Mouse (Mus musculus) heart, postnatal 0 days (tissue): ENCODE data around the gene Ndufv1. TPM values are rescaled to one million over a fixed set of nuclear protein-coding genes. Genes with fewer than 3 reads are reported as not detected.

Experiments used
- ATAC-seq: fragments of 200-750 bp; cut with Nextera tagmentation; 2 replicates; pipeline ENCODE4 v1.8.0; 2017; ENCODE audit warnings: low read depth, moderate number of reproducible peaks, moderate library complexity; ENCODE audit not compliant: insufficient read depth
- DNase-seq: peaks from one replicate; pipeline ENCODE4 v3.0.0-alpha.2; 2016; ENCODE audit warnings: low spot score
- H3K27ac ChIP-seq: fragments of 300-500 bp; sonication (generic); 2 replicates; pipeline ENCODE4 v1.5.1; 2014; ENCODE audit warnings: low read depth, mild to moderate bottlenecking
- H3K27me3 ChIP-seq: fragments of 300-500 bp; sonication (generic); 2 replicates; pipeline ENCODE4 v1.6.1; 2014; ENCODE audit warnings: low read length, mixed read lengths; ENCODE audit not compliant: control insufficient read depth, insufficient read depth
- H3K36me3 ChIP-seq: fragments of 300-500 bp; sonication (generic); replicated peaks from 2 replicates; pipeline ENCODE4 v1.6.1; 2014; ENCODE audit warnings: low read length, mixed read lengths; ENCODE audit not compliant: control insufficient read depth, insufficient read depth
- H3K4me1 ChIP-seq: fragments of 300-500 bp; sonication (generic); 2 replicates; pipeline ENCODE4 v1.6.1; 2014; ENCODE audit warnings: antibody characterized with exemption; ENCODE audit not compliant: control insufficient read depth, insufficient read depth
- H3K4me2 ChIP-seq: fragments of 300-500 bp; sonication (generic); 2 replicates; pipeline ENCODE4 v1.6.1; 2014; ENCODE audit warnings: low read depth, mild to moderate bottlenecking, low read length, moderate library complexity
- H3K4me3 ChIP-seq: fragments of 300-500 bp; sonication (generic); 2 replicates; pipeline ENCODE4 v1.5.1; 2014; ENCODE audit warnings: low read depth, low read length
- H3K9ac ChIP-seq: fragments of 300-500 bp; sonication (generic); replicated peaks from 2 replicates; pipeline ENCODE4 v1.6.1; 2014; ENCODE audit warnings: low read depth, low read length, mixed read lengths
- H3K9me3 ChIP-seq: fragments of 300-500 bp; sonication (generic); replicated peaks from 2 replicates; pipeline ENCODE4 v1.6.1; 2016; ENCODE audit warnings: low read length; ENCODE audit not compliant: control insufficient read depth
- CTCF ChIP-seq: IDR thresholded peaks from 2 replicates; pipeline ENCODE4 v1.5.1; 2016; ENCODE audit warnings: antibody characterized with exemption, control low read depth, low read depth
- EP300 ChIP-seq: IDR thresholded peaks from 2 replicates; pipeline ENCODE4 v1.6.1; 2016; ENCODE audit warnings: antibody characterized with exemption, low read depth
- WGBS: fragments of 180-500 bp; shearing (Covaris S2); extraction: QIAGEN DNeasy Blood & Tissue Kit; methylation state at CpG from one replicate; pipeline ENCODE4 v1.1.7; 2014; 5-methylcytosine and 5-hydroxymethylcytosine counted together
- polyA plus RNA-seq: library from polyadenylated mRNA; unstranded; fragments of >200 nt; fragmentation: Nextera tagmentation; extraction: Ambion mirVana; gene quantifications from 2 replicates; pipeline ENCODE4 v1.2.1, GENCODE M21; 2015
- total RNA-seq: library from RNA; depleted of rRNA; stranded (reverse); fragments of >200 nt; gene quantifications from 2 replicates; pipeline ENCODE4 v1.2.3, GENCODE M21; 2014; ENCODE audit warnings: low replicate concordance

Gene Ndufv1
- total and polyA plus RNA-seq, 2 experiments from 2014 or later, result 941 to 1,090 TPM

GRCm38 (mm10) chr19:4015635-4016034, 3.0 kb upstream of the Ndufv1 start:
- Histone ChIP-seq H3K36me3 (peaks cover 6% of the 10 kb centered on the region), H3K9ac (no peak overlapping the region), H3K4me3 (no peak overlapping the region), H3K27ac (no peak overlapping the region), H3K9me3 (no peaks in the 10 kb centered on the region), H3K4me2 (no peak overlapping the region), H3K4me1 (peaks cover 4% of the 10 kb centered on the region), H3K27me3 (no peaks in the 10 kb centered on the region)
- ATAC-seq, result no peak
- 52% methylated on average over 5 of the region's 5 CpGs for WGBS
- no peak for TF ChIP-seq CTCF
- TF ChIP-seq EP300, result no peak
- DNase-seq, result no peak

- Histone ChIP-seq H3K4me2 (no peak overlapping the region), H3K9me3 (no peaks in the 10 kb centered on the region), H3K9ac (no peak overlapping the region), H3K4me1 (peaks cover 4% of the 10 kb centered on the region), H3K27me3 (no peaks in the 10 kb centered on the region), H3K4me3 (no peak overlapping the region), H3K36me3 (peaks cover 14% of the 10 kb centered on the region), H3K27ac (no peak overlapping the region)
- TF ChIP-seq EP300 (no peak), CTCF (no peak)
- ATAC-seq (no peak), DNase-seq (no peak)
Measured at GRCm38 (mm10) chr19:4014802-4015201, 2.2 kb upstream of the Ndufv1 start.

GRCm38 (mm10) chr19:4013066-4013465, 460 bp upstream of the Ndufv1 start:
- no peaks in the 10 kb centered on the region for H3K27me3 ChIP-seq
- H3K9me3 ChIP-seq, result no peaks in the 10 kb centered on the region
- TF ChIP-seq CTCF, result no peak
- TF ChIP-seq EP300, result no peak
- H3K4me3 ChIP-seq, result peak overlapping the region; percentile 79; the same call in 1 of the 2 replicates
- H3K4me1 ChIP-seq, result peaks cover 4% of the 10 kb centered on the region
- 0 out of 2 replicates have a peak, but pooled peaks have one; percentile 2 for ATAC-seq
- WGBS, result 13% methylated on average over 9 of the region's 9 CpGs
- H3K36me3 ChIP-seq, result peaks cover 31% of the 10 kb centered on the region
- 0 out of 2 replicates have a peak overlapping the region, but pooled peaks have one; percentile 38 for H3K9ac ChIP-seq
- DNase-seq, result no peak
- H3K4me2 ChIP-seq, result peak overlapping the region; percentile 50
- H3K27ac ChIP-seq, result peak overlapping the region; percentile 49

- no peak overlapping the region for H3K4me2 ChIP-seq
- WGBS, result 92% methylated on average over 5 of the region's 5 CpGs
- no peak overlapping the region for H3K27ac ChIP-seq
- H3K4me3 ChIP-seq, result no peak overlapping the region
- ATAC-seq (no peak), DNase-seq (no peak)
- H3K4me1 ChIP-seq, result peaks cover 4% of the 10 kb centered on the region
- TF ChIP-seq CTCF (no peak), EP300 (no peak)
- H3K9ac ChIP-seq, result no peak overlapping the region
- H3K36me3 ChIP-seq, result peaks cover 51% of the 10 kb centered on the region
- no peaks in the 10 kb centered on the region for H3K27me3 ChIP-seq
- H3K9me3 ChIP-seq, result no peaks in the 10 kb centered on the region
Measured at GRCm38 (mm10) chr19:4011086-4011485, 1.5 kb downstream of the Ndufv1 start.

GRCm38 (mm10) chr19:4005971-4006370, 6.6 kb downstream of the Ndufv1 start:
- Histone ChIP-seq H3K9ac (no peak overlapping the region), H3K4me2 (no peak overlapping the region), H3K27me3 (no peaks in the 10 kb centered on the region), H3K4me1 (peaks cover 33% of the 10 kb centered on the region), H3K4me3 (no peak overlapping the region), H3K9me3 (no peaks in the 10 kb centered on the region), H3K36me3 (peaks cover 54% of the 10 kb centered on the region), H3K27ac (no peak overlapping the region)
- DNase-seq, result no peak
- ATAC-seq, result no peak
- no peak for TF ChIP-seq CTCF
- TF ChIP-seq EP300, result no peak
- 94% methylated on average over 8 of the region's 8 CpGs for WGBS

- H3K4me1 ChIP-seq, result peaks cover 34% of the 10 kb centered on the region
- H3K27me3 ChIP-seq, result no peaks in the 10 kb centered on the region
- H3K4me2 ChIP-seq, result no peak overlapping the region
- peak overlapping the region; percentile 52 for H3K27ac ChIP-seq
- WGBS, result 57% methylated on average over 9 of the region's 9 CpGs
- no peak for DNase-seq
- ATAC-seq, result no peak
- TF ChIP-seq EP300 (no peak), CTCF (no peak)
- H3K4me3 ChIP-seq, result no peak overlapping the region
- no peak overlapping the region for H3K9ac ChIP-seq
- no peaks in the 10 kb centered on the region for H3K9me3 ChIP-seq
- peaks cover 45% of the 10 kb centered on the region for H3K36me3 ChIP-seq
Measured at GRCm38 (mm10) chr19:4005091-4005490, 7.5 kb downstream of the Ndufv1 start.
